Mouse (Mus musculus) E14TG2a.4 (cell line): Measurements from ENCODE around the gene Zfyve19.

ENCODE experiments used
- CTCF ChIP-seq: conservative IDR thresholded peaks from 2 replicates; pipeline ENCODE4 v1.5.1; 2014; ENCODE audit warnings: low read length
- NANOG ChIP-seq: IDR thresholded peaks from 2 replicates; pipeline ENCODE4 v1.6.1; 2014; ENCODE audit warnings: borderline replicate concordance, low read length, mixed read lengths
- POU5F1 ChIP-seq: IDR thresholded peaks from 2 replicates; pipeline ENCODE4 v1.6.1; 2014; ENCODE audit warnings: low read length, borderline replicate concordance

DNA sequence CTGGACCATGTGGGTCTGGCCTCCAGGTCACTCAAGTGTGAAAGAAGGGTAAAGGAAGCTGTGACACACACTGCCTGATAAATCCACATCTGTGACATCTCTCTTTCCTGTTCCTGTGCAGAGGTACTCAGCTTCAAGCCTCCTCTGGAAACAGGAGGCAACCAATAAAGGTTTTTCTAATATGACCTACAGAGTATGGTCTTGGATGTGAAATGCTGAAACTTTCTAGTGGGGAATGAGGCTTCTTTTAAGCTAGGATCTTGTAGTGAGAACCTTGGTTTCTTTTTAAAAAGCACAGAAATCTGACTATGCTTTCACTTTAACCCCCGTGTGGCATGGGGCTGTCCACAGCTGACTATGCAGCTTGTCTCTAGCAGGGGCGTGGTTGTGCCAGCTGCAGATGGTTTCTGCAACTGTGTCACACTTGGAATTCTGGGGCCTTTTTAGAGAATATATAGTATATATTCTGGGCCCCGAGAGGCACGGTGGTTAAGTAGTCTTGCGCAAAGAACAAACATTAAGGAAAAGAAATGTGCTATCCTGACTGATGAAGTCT lies 31.0 kb upstream of the Zfyve19 start:
- no peak for TF ChIP-seq CTCF
- TF ChIP-seq POU5F1 = no peak
- TF ChIP-seq NANOG = no peak
